Mouse (Mus musculus) lung, adult 18-20 months (tissue): Measurements from ENCODE around the gene Haao.
A peak's percentile ranks its signal among the peaks of the same experiment; 100 is the strongest.

Experiments
- DNase-seq, 2 experiments: peaks; one replicate each; pipeline ENCODE4 v3.0.0; 2022; ENCODE audit warnings: mixed read lengths in 2 of 2

Haao gene

DNA sequence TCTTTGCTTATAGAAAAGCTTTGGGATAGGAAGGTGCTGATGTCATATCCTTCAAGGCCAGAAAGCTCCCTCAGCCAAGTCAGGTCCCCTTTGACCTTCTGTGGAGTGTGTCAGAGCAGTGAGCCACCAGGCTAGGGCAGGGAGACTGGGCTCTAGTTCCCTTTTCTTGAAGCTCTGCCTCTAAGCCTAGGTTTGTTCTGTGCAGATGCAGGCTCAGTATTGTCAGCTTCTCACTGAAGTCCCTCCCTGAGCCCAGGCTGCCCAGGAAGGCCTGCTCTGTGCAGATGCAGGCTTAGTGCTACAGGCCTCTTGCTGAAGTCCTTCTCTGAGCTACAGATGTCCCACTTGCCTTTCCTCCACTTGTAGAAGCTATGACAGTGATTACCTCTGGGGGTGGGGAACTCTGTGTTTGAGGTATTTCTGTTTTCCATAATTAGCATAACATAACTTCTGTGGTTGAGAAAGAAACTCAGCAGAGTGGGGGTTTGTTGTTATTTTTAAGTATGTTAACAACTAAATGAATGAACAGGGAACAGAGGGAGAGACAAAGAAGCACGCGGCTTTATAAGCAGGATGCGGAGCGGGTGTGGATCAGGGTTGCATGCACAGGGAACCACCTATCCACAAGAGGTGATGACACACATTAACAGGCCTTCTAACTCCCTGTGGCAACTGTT lies 17.0 kb downstream of the Haao start:
- DNase-seq: no peak

DNA sequence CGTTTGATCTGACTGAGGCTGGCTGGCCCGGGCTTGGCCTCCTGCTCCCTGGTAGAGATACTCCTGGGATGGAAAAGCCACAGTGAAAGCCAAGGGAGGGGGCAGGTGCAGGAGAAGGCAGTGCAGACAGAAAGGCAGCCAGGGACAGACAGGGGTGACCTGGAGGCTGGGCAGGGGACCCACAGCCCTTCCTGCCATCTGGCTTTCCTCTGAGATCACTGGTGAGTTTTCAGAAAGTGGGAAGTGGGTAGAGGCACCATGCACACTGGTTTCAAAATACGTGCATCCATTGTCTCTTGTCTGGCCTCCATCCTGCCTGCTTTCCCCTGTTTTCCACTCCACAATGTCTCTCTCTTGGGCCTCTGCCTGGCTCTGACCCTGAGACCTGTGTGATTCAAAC lies 18.4 kb downstream of the Haao start:
- DNase-seq: no peak

DNA sequence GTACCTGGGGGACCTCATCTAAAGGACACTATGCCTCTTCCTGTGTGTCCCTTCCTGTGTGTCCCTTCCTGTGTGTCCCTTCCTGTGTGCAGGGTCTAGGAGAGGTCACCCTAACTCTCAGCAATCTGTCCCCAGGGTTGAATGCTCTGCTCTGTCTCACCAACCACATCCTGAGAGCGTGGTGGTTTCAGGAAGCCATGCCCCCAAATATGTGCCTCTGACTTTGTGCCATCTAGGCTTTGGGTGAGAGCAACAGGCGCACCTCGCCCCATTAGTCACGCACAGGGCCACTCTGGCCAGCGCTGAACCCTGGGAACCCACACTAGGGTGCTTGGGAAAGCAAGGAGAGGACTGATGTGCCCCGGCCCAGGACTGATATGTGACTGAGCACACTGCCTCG lies 23.9 kb downstream of the Haao start:
- DNase-seq: no peak

DNA sequence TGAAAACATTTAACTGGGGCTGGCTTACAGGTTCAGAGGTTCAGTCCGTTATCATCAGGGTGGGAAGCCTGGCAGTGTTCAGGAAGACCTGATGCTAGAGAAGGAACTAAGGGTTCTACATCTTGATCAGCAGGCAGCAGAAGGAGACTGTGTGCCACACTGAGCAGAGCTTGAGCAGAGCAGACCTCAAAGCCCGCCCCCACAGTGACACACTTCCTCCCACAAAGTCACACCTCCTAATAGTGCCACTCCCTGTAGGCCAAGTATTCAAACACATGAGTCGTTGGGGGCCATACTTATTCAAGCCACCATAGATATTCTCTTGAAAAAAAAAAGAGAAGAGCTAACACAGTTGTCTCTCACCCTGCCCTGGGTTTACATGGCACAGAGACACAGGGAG lies 25.9 kb downstream of the Haao start:
- no peak for DNase-seq

DNA sequence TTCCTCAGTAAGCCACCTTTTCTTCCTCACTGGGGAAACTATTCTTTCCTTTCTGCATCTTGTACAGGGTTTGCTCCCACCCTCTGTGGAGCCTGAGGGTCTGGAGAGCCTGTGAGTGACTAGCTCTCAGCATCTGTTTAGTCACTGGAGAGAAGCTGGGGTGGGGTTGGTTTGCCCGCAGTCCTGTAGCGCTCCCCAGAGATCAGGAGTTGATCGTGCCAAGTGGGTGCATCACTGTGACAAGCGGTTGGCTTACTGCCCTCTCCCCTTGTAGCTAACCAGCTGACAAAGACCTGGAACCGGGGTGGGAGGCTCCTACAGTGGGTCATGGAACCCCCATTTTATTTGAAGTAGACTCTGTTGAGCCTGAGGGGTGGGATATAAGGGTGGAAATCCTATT lies 27.1 kb downstream of the Haao start:
- no peak for DNase-seq

DNA sequence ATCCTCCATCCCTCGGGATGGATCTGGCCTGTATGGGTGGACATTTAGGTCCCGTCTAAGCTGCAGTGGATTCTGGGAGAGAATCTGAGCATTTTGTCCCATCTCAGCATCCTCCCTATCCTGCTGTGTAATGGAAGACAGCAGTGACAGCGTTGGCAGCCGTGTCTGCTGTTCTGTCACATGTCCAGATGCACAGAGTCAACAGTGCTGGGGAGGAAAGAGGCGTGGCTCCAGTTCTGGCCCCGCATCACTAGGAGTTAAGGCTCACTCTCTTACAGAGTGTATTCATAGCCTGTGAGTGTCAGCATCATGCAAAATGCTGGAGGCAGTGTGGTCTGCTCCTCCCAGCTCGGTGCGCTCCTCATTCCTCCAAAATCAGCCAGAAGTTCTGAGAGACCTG lies 28.3 kb downstream of the Haao start:
- no peak for DNase-seq

DNA sequence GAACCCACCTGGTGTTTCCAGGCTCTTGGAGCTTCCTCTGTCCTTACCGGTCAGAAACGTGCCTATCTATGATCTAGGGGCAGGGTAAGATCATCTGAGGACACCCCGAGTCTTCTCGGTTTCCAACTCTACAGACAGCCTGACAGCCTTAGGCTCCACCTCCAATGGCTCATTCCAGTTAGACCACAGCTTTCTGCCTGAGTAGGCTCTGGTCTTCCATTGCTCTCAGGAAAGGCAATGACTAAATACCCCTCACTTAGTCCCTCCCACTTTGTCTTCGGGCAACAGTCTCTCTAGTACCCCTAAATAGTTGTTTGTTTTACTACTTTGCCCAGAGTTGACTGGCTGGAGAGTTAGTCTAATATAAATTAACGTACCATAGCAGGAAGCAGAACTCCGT lies 30.8 kb downstream of the Haao start:
- no peak for DNase-seq

DNA sequence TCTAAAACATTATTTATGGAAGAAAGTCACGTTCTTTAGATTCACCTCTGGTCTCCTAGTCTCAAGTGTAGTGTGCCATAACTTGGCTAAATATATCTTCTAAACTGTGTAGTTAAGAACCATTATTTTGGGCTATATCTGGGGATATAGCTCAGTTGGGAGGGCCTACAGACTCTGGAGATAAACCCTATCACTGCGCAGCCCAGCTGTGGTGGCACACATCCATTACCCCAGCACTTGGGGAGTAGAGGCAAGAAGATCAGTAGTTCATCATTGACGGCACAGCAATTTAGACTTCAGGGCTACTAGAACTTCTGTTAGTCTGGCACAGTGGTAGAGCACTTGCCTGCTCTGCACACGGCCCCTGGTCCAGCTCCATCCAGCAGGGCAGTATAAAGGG lies 34.7 kb downstream of the Haao start:
- DNase-seq: no peak

DNA sequence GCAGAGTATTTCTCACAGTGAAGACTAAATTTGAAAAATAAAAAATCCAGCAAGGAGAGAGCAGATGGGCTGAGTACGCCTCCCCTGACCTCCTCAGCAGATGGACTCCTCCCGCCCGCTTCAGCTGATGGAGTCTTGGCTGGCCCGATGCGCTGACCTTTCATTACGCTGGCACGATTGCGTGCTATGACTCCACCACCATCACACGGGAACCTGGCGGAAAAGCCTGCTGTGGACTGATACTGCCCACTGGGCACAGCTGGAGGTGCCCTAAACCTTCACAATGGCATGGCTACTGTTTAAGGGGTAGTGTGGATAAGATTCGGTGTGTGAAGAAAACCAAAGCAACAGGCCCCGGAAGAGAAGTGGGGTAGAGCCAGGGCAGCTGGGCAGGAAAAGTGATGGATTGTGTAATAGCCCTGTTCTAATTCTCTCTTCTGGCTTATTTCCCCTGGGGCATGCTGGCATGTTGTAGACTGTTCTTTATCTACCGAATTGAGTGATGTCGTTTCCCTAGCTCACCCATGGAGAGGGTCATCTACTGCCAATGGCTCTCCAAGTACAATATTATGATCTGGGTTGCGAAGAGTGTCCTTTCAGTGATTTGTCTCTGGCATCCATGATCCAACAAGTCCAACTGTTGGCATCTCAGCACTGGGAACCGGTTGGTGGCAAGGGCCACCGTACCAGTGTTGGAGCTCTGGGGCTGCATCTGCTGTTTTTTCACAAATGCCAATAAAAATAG lies 35.4 kb downstream of the Haao start:
- no peak for DNase-seq

DNA sequence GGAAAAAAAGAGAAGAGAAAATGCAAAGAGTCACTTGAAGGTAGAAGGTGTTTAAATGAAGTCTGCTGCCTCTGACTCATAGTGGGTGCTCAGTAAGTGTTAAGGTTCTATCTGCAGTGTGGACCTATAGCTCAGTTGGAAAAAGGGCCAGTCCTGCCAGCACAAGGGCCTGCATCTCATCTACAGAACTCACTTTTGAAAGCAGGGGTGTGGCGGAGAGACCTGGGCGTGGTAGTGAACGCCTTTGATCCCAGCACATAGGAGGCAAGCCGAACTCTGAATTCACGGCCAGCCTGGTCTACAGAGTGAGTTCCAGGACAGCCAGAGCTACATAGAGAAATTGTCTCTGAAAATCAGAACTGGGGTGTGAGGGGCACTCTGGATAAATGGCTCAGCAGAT lies 37.5 kb downstream of the Haao start:
- no peak for DNase-seq

DNA sequence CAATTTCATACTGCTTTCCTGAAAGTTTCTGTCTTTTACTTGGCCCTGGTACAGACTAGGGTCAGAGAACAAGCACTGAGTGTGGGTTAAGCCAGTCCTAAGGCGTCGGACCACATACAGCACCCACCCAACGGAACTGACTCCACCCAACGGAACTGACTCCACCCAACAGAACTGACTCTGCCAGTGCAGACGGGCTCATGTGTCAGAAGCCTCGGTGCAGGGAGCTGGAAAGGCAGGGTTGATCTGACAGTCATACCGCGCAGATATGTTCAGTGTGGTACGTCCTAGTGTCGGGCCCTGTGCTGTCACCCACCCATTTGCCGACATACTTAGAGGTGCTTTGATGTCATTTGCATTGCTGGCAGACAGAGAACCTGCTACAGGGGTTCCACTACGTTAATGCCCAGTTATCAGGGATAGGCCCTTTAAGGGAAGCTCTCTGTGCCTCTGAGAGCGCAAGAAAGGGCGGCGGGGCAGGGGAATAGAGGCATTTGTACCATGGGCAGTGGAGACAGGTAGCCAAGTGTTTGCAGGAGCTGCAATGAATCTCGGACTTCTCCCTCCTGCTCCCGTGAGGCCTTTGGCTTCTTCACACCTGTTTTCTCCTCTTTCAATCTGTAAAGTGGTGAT lies 38.5 kb downstream of the Haao start:
- DNase-seq: no peak

DNA sequence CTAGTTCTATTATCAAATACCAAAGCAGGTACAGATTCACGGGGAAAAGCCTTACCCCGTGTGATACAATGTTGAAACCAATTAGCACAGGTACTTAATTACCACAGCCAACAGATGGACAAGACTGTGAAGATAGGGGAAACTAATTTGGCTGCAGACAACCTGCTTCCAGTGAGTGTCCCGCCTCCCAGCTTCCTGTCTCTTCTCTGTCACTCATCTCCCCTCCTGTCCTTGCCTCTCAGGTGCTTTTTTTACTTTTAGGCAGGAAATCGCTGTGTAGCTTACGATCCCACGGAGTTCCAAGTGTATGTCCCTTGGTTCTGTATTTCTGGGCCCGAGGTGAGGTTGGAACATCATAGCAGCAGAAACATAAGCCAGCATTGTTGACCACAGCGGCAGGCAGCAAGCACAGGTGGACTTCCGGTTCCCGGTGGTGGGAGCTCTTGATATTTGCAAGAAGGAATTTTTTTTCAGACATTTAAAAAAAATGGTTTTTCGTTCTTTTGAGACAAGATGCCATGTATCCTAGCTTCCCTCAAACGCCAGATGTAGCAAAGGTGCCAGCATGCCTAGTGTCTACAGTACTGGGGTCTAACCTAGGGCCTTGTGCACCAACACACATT lies 39.2 kb downstream of the Haao start:
- no peak for DNase-seq

DNA sequence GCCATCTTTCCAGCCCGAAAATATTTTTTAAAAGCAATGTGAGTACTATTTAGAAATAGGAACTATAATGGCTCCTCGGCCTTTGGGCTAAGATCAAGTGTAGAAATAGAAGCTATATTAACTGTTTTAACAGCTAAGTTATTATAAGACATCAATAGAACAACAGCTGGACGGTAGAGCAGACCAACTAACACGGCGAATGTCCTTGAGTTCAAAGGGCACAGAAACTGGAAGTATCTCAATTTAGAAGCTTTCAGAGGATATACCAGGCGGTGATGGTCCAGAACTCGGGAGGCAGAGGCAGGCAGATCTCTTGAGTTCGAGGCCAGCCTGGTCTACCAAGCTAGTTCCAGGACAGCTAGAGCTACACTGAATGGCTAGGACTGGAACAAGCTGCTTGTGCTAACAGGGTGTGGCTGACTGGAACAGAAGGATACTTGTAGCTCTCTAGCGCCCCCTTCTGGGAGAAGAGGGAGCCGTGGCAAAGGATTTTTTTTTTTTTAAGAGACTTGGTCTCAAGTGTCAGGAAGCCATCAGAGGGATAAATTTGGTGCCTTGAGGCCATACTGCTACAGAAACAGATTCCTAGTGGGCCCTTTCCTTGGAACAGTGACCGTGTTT lies 39.9 kb downstream of the Haao start:
- DNase-seq: peak; percentile 67 to 81

DNA sequence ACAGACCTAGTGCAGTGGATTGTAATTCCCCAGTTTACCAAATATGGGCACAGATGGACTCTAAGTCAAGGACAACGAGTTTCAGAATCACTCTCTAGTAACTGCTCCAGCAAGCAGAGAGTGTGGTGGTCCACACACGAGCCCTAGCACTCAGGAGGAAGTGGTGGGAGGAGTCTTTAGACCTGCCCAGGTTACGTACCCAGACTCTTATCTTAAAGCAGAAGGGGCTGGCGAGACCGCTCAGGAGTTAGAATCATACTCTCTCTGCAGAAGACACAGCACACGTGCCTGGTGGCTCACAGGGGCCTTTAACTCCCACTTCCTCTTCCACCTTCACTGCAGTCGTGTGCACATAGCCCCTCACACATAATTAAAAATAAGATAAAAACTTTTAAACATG lies 40.4 kb downstream of the Haao start:
- no peak for DNase-seq

DNA sequence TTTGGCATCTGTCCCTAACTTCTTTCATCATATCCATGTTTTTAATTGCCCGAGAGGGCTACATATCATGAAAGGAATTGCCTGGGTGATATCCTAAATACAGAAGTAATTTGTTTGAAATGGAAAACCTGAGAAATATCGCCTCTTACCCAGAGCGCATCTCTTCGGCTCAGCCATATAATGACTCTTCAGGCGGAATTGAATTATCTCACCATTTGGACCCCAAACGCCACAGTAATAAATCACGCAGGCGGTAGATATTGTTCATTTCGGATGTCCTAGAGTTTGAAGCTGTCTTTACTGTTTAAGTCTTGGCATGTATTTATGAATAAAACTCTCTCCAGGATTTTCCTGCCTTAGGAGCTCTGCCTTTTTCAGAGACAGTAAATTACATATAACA lies 42.7 kb downstream of the Haao start:
- no peak for DNase-seq

DNA sequence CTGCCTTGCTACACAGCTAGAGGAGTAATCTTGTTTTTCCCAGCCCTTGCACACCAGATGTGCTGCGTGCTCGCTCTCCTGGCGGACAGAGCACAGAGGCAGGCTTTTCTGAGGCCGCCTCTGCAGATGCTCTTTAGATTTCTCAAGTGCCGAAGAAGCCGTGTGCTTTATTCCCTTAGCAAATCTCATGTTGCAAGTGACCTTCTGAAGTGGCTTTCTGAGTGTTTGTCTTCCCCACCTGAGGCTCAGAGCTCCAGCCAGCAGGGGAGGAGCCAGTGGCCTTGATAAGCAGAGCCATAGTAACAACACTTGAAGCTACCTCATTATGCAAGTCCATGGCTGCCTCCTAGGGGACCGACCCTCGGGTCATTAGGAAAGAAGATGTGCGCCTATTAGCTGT lies 43.8 kb downstream of the Haao start:
- DNase-seq: peak; percentile 90 to 94

DNA sequence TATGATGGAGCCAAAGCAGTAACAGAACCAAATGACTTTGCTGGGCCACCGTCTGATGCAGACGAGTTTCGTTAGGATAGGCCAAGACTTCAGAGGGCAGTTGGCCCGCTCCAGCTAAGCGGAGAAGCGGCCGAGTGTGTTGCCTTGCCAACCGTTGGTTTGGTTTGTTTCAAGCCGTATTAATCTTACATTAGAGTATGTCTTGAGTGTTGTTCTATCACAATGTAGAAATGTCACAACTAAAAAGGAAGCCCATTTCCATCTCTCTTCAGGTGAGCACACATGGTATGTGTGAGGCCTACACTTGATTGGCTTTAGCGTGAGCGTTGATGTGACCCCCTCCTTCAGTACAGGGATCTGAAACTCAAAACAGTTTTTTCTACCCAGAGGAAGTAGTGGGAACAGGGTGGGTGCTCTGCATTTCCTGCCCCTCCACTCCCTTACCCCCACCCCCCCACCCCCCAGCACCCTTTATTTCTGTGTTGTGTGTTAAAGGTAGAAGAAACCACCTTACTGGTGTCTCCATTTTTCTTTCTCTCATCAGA lies 48.2 kb downstream of the Haao start:
- no peak for DNase-seq

DNA sequence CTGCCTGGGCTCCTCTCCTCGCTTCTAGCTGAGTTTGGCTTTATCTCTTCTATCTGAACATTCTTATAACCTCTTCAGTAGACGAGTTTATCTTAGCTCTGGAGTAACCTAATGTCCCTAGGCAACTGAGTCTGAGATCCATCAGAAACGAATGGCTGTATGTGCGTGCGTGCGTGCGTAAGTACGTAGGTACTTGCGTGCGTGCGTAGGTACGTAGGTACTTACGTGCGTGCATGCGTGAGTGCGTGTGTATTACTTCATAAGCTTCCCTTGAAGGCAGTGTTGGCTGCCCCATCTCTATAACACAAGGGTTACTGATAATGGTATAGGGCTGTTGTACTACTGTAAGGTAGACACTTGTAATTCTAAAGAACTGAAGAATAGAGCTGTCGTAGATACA lies 52.6 kb downstream of the Haao start:
- no peak for DNase-seq

DNA sequence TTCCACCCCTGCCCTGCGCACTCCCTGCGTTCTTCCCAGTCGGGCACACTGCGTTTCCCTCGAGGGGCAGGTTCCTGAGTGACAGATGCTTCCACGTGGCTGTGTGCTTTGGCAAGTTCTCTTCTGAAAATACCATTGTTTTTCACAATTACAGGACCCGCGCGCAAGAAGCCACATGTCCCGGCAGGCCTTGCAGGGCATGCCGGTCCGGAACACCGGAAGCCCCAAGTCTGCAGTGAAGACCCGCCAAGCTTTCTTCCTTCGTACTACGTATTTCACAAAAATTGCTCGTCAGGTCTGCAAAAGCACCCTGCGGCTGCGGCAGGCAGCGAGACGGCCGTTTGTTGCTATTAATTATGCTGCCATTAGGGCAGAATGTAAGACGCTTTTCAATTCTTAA lies 55.4 kb downstream of the Haao start:
- DNase-seq: no peak

DNA sequence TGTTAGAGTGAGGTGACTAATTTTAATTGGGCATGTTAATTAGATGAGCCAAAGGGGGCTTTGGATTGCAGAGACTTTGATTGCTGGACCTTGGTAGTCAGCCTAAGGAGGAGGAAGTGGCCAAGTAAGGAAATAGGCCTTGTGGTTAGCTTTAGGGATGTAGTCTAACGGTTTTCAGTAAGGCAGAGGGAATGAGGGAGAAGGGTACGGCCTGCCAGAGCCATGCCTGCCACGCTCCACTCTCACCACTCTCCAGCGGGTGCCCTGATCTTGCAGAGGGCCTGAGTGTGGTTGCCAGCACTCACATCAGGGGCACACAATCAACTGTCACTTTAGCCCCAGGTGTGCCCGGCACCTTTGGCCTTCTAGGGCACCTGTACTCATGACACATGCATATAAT lies 57.6 kb downstream of the Haao start:
- no peak for DNase-seq

DNA sequence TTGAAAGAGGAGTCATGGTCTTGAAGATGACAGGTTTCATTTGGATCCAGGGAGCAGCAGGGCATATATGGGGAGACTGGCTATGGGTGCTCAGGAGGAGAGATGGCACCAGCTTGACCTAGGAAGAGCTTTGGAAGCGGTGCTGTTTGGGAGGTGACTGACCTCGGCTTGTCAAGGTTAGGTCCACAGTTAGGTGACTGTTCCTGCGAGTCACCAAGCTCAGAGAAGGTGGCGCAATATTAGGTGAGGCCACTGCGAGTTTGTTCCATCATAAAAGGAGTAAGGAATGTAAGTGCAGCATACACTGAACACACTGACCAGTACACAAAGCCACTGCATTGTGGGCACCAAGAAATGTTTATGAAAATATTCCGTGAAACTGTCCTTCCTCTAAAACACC lies 61.3 kb downstream of the Haao start:
- DNase-seq: no peak

DNA sequence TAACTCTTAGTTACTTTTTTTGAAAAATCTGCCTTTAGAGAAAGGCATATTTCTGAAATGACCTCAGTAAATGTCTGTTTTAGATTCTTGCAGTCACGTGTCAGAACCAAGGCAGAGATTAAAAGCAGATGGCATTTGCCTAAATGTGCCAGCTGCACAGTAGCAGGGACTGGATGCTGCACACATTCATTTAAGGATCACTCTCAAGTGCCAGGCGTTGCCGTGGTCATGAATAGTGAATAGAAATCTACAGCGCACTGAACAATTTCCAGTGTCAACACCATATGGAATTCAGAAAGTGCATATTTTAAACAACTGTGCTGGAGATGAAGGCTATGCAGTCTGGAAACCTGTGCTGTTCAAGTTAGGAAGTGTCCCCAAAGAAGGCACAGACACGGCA lies 65.0 kb downstream of the Haao start:
- DNase-seq: no peak
